Mouse (Mus musculus): Measurements from ENCODE around the gene Gatd1.

Gene Gatd1

DNA sequence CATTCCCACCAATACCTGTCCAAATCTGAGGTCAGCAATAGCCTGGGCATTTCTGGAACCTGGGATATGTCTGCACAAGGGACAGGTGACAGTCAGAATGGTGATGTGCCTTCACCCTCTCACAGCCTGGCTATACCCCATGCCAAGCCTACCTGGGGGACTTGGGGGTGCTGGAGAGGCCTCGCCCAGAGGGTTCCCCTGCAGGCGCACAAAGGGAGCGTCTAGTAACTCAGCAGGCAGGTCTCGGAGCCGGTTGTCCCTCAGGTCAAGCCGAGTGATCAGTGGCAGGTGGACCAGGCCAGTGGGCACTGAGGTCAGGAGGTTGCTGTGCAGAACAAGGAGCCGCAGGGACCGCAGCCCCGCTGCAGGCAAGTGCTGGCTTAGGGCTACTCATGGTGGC, 27.5 kb upstream of the Gatd1 start:
- DNase-seq (ENCODE audit: low spot score) = no peak

DNA sequence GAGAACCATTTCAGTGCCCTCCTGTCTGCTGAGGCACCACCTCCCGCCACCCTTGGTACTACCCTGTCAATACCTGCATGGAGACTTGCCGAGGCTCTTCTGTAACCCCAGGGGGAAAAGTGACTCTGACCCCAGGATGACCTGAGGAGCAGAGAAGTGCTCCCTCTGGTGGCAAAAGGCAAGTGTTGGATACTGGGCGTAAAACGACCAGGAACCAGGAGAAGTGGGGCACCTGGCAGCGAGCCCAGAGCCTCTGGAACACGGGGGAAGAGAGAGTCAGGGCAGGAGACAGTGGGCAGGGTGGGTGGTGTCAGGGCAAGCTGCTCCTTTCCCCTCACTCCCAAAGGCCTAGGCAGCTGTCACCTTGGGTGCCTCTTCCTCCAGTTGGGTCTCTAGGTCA, 26.7 kb upstream of the Gatd1 start:
- DNase-seq (ENCODE audit: low spot score) = no peak

DNA sequence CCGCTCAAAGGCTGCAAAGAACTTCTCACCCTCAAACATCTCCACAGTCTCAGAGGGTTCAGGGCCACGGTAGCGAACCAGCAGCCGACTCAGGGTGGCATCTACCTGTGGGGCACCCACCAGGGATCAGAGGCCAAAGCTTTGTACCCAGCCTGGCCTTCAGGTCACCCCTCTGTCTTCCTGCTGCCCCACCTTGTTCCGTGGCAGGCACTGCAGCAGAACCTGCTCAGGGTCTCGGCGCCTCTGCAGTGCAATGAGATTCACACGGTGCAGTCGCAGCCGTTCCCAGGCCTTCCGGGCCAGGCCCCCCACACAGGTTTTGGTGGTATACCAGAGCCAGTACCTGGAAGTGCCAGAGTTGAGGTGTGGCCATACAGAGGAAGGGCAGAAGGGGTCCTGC, 25.9 kb upstream of the Gatd1 start:
- no peak for DNase-seq (ENCODE audit: low spot score)

DNA sequence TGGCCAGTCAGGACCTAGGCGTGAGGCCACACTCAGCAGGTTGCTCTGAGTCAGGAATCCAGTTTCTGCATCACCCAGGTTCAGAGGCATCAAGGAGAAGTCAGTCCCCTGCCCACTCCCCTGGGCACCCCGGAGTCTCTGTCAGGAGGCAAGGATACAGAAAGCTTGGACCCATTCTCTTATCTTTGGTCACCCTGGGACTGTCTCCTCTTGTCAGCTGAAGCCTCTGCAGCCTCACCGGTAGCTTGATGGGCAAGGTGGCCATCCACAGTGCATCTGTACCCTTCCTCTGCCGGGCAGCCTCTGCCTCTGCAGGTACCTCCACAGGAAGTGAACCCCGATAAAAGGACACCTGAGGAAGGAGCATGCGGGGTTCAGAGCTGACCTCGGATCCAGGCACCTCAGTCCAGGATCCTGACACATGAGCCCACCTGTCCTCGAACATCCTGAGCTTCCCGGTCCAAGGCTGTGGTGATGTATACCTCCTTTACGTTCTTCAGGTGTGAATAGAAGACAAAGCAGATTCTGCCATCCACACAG, 25.3 kb upstream of the Gatd1 start:
- DNase-seq (ENCODE audit: low spot score) = no peak

DNA sequence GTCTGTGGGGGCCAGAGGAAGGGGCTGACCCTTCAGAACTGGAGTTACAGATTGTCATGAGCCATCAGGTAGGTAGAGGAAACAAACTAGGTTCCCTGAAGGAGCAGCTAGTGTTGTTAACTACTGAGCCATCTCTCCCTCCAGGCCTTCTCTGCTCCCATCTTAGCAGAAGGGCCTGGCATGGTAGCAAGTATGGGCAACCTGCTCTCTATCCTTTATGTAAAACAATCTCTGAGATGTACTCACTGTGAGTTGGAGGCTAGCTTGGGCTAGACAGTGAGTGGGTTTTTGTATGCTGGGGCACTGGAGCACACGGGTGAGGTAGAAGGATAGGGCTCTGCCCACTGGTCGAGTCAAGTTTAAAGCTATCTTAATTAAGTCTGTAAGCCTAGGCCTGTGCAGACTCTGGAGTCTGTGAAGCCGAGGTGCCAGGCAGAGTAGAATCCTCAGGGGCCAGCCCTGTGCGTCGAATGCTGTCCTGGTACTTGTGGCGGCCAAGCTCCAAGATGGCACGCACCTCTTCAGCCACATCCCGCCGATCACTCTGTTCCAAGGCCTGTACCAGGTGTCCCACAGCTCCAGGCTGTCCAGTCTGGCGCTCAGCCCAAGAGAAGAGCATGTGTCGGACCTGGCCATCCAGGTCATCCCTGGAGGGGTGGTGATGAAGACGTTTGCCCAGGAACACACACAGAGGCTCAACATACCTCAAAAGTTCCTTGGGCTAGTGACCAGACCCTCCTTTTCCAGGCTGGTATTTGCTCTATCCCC, 24.4 kb upstream of the Gatd1 start:
- no peak for DNase-seq (ENCODE audit: low spot score)

DNA sequence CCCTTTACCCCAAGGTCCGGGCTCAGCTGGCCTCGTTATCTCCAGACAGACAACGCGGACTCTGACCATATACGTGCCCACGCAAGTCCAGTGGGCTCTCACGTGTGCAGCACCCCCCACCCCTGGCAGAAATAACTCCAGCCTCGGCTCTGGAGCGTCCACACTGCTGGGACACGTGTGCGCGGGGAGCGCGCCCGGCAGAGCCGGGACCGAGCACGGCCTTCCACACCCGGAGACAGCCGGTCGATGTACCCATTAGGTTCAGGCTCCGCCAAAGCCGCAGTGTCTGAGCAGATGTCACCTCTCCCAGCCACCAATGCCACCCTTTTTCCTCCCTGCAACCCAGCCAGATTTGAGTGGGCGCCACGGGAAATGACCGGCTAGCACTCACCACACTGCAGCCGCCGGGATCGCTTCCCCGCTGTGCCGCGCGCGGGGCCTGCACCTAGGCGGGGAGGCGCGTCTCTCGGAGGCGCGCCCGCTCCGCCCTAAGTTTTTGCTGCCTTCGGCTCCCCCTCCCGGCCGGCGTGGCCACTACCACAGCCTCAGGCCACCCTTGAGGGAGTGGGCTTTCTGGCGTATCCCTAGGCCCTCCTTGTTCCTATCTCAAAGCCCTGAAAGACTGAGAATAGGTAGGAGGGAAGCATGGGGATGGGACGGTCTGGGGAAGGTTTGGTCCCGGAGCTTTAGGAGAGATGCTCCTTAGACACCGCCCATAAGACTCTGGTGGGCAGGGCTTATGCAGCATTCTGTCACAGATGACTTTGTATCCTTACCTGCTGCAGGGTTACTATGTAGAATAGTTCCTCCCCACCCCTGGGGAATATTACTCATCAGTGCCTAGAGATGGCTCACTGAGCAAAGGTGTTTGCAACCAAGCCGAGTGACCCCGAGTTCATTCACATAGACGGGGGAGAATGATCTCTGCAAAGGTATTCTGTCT, 23.5 kb upstream of the Gatd1 start, which contains the start of gene Slc25a22:
Slc25a22 (minus strand) TSS at position 715 of the 943 bp plus-strand sequence.
- DNase-seq (ENCODE audit: low spot score) = peak; percentile 79

DNA sequence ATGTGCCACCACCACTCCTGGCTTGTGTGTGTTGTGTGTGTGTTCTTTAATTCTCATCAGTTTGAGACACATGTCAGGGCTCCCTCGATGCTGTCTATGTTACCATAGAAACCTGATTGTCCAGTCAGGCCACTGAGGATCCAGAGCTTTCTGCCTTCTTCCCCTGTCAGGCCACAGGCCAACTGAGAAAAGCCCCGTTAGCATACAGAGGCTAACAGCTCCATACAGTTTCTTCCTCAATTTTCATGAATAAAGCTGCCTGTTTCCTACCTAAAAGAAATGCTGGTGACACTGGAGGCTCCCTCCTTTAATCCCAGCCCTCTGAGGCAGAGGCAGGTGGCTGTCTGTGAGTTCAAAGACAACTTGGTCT, 22.6 kb upstream of the Gatd1 start:
- no peak for DNase-seq (ENCODE audit: low spot score)

DNA sequence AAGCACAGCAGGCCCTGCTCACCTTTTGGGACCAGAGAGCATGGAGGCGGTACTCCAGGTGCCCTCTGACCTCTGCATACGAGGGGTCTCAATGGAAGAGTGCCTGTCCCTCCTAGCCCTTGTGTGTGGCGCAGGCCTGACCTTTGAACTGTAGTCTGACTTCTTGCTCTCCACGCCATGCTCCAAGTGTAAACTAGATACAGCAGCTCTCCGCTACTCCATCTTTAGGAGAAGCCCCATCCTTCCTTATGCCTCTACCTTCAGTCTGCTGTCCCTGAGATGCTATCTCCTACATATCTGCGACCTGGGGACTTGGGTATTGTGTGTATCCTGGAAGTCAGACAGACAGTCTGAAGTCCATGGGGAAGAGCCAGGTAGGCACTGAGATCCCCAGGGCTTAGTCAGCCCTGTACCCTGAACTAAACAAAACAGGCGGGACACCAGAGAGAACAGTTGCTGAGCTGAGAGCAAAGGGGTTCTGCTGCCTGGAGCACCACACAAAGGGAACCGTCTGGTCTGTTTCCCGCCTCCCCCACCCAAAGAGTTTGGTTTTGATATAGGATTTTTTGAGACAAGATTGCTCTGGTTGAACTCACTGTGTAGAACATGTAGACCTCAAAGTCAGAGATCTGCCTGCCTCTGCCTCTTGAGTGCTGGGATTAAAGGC, 22.1 kb upstream of the Gatd1 start:
- DNase-seq (ENCODE audit: low spot score) = no peak

DNA sequence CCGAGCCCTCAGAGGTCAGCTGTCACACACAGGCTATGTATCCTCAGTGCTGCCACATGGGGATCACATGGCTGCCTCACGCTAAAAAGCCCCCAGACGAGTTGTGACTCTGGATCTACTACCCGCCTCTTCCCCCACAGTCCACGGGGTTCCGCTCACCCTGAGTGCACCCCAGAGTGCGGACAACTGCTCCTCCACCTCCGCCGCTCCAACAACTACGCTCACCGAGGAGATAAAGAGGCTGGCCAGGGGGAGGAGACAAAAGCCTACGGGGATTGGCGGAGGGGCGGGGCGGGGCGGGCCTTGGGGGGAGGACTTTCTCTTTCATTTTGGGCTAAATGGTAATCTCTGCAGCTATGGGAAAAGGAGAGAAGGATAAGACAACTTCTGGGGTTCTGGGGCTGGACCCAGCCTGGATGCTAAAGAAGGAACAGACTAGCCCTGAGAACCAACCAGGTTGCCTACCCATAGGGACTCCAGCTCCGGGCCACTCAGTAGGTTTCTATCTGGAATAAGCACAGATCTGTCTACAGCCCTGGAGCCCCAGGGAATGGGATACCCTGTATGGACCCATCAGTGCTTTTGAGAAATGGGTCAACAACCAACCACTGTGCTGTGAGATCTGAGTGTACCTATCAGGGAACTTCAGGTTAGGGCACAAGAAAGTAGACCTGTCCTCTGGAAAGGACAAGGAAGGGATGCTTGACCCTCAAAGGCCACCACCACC, 21.4 kb upstream of the Gatd1 start:
- DNase-seq (ENCODE audit: low spot score) = peak; percentile 67

DNA sequence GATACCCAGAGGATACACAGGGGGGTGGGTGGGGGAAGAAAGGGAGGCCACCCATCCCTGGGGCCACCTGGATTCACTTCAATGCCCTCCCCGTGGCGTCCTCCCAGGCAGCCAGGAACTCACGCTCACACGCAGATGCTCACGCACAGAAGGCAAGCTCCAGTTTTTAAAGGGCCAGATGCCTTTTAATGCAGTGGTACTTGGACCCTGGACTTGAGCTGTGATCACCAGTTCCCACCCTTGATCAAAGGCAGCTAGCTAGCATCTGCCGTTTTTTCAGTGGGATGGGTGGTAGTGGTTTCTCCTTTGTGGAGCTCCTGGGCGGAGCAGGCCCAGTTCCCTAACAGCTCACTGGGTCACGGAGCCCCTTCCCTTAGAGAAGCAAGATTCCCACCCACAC, 20.5 kb upstream of the Gatd1 start:
- no peak for DNase-seq (ENCODE audit: low spot score)

DNA sequence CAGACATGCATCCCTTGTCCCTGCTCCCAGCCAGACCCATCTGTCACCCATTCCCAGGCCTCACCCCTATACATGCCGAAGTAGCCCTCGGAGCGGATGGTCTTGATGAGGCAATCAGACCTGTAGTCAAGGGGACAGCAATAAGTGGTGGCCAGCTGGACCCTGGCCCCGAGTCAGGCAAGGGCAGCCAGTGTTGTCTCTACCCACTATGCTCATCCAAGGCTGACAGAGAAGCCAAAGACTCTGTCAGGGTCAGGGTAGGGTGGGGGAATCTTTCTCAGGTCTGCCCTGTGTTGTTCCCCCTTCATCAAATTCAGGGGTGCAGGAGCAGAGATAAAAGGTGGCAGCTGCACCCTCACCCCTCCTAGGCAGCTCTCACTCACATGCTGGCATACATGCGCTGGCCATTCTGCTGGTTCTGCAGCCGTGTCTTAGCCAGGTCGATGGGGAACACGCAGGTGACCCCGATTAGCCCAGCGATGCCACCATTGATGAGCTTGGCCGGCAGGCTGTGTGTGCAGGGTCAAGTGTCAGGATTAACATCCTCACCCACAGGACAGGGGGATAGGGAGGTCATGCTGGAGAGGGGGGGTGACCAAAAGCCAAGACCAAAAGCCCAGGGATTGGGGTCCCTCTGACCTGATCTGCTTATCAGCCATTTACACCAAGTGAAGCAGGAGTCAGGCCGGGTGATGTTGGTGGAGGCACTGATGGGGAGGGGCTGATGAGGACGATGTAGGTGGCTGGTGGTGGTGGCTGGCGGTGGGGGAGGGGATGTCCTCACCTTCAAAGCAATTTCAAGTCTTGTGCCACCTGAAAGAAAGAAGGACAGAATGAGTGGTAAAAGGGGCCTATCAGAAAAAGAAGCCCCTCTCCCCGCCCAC, 19.8 kb upstream of the Gatd1 start:
- no peak for DNase-seq (ENCODE audit: low spot score)

DNA sequence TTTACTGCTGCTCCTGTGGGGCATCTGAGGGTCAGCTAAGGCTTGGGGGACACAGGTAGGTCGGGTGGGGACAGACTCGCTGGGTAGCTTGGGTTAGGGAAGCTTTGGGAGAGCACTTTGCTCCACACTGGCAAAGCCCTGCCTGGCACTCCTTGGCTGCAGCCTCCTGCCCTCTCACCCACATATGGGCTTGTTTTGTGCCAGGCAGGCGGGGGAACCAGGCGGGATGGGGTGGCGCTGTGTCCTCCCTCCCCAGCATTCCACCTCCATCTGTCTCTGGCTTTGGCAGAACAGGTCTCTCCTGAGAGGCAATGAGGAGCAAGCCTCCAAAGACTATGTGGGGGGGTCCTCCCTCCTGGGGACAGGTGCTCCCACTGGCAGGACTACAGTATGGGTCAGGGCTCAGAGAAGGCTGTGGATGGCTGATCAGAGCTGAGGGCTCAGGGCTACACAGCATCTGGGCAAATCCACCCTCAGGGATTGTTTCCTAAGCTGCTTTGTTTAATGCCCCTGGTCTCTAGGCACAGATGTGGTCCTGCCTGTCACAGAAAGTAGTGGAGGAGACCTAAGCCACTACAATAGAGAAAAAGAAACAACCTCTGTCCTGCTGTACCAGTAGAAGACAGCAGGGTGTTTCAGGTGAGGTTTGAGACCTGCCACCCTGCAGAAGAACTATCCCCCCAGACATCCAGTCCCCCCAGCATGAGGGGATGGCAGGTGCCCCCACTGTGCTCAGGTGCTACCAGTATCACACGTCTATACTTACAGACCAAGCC, 19.0 kb upstream of the Gatd1 start:
- no peak for DNase-seq (ENCODE audit: low spot score)

DNA sequence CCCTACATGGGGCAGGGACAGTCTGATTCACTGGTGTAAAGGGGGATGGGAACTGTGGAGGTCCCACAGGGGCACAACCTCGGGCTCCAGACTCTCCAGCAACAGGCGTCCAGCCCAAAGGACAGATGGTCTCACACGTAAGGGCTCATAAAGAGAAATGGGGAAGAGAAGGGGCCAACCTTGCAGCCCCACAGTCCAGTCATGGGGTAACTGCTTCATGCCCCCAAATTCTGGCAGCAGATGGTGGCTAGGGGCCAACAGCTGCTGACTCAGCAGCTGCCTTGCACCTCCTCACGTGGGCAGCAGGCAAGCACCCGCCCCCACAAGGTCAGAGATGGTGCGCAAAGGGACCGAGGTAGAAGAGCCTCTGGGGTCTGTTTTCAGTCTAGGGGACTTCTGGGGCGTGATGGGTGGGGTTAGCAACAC, 18.3 kb upstream of the Gatd1 start:
- no peak for DNase-seq (ENCODE audit: low spot score)

DNA sequence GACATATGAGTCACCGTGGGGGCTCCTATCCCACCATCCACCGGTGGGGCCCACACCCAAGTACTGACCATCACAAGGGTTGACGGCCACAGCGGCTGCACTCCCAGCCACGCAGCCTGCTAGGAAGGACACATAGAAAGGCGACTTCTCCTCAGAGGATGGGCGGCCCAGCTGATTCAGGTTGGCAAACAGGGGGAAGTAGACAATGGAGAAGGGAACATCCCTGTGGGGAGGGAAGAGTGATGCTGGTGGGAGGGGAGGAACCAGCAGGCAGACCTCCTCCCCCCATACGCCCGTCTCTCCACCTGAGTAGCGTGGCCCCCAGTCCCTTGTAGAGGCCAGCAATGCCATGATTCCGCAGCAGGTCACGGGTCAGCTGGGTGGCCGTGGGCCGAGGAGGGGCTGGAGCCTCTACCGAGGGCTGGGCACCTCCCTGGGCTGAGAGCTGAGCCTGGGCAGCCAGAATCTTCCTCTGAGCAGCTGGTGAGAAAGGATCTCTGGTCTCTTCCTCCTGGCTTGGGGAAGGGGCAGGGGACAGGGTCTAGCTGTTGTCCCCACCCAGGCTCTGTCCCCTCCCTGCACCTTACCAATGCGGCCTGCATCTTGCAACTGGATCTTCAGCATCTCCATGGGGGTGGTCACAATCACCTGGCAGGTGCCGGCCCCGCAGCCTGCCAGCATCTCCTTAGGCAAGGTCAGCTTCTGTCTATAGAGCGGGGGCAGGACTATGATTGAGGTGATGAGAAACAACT, 17.7 kb upstream of the Gatd1 start:
- no peak for DNase-seq (ENCODE audit: low spot score)

DNA sequence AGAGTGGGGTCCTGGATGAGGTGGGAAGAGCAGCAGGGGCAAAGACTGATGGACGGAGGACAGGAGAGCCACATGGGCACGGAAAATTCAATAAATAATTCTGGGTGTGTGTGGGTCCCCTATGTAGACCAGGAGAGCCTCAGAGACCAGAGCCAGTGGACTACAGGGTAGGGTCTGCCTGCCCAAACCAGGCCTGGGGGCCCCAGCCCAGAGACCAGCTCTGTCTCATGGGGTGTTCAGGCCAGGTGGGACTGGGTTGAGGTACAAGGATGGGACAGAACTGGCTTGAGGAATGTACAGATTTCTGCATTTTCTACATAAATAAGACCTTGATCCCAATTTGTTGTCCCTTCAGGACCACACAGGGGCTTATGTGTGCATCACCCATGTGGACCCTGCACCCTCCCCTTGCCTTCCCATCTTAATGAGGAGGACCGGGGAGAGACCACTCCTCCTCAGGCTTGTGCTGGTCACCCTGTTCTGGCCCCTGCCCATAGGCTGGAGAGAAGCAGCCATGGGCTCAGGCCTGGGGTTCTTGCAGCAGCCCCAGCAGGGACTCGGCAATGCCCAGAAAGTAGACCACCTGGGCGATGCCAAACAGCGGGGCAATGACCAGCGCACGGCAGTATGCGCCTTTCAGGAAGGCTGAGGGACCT, 16.8 kb upstream of the Gatd1 start:
- no peak for DNase-seq (ENCODE audit: low spot score)

DNA sequence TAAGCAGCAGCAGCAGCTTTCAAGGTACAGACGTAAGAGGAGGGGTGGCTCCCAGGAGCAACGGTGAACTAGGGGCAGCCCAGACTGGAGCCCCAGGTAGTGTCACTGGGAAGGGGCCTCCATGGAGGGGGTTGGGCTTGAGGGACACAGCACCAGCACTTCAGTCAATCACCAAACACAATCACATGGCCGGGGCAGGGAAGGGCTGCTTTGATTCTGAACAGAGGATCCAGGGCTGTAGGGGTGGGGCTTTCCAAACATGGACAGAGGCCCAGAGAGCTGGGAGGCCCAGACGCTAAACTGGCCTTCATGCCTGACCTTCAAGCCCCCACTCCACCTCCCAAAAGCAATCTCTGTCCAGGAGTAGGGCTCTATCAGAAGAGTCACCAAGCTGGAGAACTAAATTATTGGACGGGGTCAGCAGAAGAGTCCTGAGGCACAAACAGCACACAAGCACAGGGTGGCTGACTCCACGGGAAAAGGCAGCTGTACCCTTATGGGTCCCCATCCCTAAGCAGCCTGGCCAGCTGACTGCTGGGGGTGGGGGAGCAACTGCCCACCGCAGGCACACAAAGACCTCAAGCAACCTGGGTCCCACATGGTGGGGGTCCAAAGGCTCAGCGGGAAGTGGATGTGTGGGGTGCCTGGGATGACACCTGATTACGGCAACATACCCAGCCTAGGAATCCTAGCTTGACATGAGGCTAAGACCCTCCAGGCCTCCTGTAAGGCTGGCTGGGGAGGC, 16.1 kb upstream of the Gatd1 start:
- DNase-seq (ENCODE audit: low spot score) = no peak

DNA sequence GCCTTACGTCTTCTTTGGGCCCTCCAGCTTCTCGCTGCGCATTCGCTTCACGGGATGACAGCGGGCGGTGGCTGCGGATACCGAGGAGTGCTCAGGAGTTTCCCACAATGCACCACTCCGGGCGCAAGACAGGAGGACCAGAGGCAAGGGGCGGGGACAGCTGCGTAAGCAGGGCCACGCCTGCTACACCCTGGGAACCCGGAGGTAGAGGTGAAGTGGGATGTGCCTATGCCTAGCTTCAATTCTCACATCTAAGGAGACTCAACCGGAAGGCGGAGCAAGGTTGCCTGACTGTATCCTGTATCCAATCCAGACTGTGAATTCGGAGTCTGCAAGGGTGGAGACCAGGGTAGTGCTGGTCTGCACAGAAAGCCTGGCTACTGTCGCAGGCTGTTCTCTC, 15.4 kb upstream of the Gatd1 start, which contains the start of gene Cend1:
Cend1 (minus strand) TSS at position 182 of the 400 bp plus-strand sequence.
- no peak for DNase-seq (ENCODE audit: low spot score)

DNA sequence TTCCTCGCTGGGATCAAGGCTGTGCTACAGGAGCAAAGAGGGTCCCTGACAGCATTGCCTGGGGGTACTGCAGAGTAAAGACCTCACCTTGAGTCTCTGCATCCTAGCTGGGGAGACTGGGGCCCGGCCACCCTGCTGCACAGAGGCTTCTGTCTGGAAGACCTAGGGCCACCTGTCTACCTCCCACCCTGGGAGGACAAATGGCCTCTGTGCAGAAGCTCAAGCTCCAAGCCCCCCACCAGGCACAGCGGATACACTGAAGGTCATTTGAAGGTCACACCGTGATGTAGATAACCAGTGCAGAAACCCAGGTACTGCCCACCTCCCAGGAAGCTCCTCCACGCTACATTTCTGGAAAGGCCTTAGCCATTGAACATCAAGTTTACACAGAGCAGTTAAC, 14.8 kb upstream of the Gatd1 start:
- no peak for DNase-seq (ENCODE audit: low spot score)
